Mouse (Mus musculus) urinary bladder, postnatal 10 days (tissue): ENCODE measurements around the gene Aifm2.
A peak's percentile ranks its signal among the peaks of the same experiment; 100 is the strongest.

Experiments used
- DNase-seq: peaks from one replicate; pipeline ENCODE4 v3.0.0; 2022; ENCODE audit warnings: low spot score

Aifm2 gene

GRCm38 (mm10) chr10:61714771-61715461 lies at the start of gene Aifm2:
Gene Aifm2, plus strand, starts transcription at chr10:61715263.
- DNase-seq: no peak

GRCm38 (mm10) chr10:61665651-61666050 lies 49.4 kb upstream of the Aifm2 start:
- no peak for DNase-seq

GRCm38 (mm10) chr10:61669289-61669688 lies 45.8 kb upstream of the Aifm2 start:
- no peak for DNase-seq

DNA sequence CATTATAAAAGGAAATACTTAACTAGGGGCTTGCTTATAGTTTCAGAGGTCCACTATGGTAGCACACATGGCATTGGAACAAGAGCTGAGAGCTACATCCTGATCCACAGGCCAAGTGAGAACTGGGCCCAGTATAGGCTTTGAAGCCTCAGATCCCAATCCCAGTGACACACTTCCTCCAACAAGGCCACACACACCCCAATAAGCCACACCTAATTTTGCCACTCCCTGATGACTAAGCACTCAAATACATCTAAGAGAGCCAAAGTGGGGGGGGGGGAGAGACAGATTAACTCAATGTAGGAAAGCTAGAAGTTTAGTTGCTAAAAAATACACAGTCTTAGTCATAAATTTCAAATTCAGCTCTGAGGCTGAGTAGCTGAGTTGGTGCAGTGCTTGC lies 45.2 kb upstream of the Aifm2 start:
- no peak for DNase-seq

DNA sequence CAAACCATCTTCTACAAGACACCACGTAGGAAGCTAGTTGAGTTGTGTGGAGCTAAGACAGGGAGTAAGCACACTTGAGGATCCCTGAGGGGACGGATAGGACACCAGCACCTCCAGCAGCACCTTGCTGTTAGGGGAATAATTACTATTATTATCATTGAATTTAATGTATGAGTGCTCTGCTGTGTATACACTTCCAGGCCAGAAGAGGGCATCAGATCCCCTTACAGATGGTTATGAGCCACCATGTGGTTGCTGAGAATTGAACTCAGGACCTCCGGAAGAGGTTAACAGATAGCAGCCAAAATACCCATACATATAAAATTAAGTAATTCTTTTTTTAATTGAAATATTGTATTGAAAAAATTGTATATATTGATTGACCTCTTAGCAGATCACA lies 44.3 kb upstream of the Aifm2 start:
- no peak for DNase-seq

DNA sequence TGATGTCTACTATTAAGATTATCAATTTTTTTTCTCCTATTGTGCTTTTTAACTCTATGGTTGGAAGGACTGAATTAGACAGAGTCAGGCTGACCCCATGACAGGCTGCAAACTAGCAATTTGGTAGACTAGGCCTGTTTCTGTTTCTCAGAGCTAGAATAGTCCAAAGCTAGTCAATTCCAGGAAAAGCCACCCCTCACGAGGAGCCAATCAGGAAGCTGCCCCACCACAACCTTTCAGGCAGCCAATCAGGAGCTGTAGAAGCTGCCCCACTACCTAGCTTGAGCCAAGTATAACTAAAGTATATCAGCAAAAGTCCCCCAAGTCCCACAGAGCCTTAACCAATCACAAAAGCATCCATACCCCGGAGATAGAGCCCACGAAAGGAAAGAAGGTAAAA lies 39.1 kb upstream of the Aifm2 start:
- DNase-seq: no peak

DNA sequence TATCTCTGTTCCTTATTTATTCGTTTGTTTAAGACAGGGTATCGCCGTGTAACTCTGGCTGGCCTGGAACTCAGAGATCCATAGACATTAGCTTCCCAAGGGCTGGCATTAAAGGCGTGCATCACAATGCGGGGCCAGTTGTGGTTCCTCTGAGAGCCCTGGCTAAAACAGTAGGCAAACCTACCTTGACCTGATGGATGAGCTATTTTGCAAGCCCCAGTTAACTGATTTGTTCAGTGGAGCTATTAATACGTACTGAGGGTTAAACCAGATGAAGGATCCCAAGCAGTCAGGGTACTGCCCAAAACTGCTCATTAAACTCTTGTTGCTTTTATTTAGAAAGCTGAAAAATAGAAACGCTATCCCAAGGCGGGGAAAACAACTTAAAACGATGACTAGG lies 35.5 kb upstream of the Aifm2 start:
- no peak for DNase-seq

DNA sequence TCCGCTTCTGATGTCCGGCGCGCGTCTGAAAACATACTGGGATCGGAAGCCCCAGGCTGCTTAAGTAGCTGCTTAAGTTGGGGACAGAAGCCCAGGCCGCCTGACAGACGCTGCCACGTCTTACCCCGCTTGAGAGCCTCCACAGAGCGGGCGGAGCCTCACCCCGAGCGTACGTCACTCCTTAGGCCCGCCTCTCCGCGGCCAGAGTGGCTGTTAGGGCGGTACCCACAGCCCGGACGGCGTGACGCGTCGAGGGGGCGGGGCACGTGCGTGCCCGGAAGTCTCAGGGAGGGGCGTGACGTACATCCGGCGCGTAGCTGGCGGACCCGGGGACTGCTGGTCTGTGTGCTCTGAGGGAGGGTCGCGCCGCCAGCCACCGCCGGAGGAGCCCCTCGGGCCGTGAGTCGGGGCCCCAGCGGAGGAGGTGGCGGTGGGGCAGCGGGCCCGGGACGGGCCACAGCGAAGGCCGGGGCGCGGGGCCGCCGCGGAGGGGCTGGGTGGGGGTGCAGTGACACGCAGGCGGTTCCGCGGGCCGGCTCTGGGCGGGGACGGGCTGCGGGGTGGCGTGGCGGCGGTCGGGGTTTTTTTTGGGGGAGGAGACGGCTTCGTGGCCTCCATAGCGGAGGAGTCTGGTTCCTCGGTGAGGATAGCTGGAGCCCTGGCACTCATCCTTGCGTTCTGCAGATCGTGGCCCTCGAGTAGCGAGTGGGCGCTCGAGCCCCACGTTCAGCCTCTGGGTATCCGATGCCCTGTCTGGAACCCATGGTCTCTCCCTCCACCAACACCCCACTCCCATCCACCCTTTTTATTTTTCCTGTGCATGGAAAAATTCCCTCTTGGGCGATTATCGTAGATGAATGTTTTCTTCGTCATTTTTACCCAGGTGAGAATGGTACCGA lies 34.8 kb upstream of the Aifm2 start, which contains the start of gene Sar1a:
TSS of gene Sar1a (plus strand) at position 285 of the 899 bp plus-strand sequence.
- peak; percentile 96 for DNase-seq

DNA sequence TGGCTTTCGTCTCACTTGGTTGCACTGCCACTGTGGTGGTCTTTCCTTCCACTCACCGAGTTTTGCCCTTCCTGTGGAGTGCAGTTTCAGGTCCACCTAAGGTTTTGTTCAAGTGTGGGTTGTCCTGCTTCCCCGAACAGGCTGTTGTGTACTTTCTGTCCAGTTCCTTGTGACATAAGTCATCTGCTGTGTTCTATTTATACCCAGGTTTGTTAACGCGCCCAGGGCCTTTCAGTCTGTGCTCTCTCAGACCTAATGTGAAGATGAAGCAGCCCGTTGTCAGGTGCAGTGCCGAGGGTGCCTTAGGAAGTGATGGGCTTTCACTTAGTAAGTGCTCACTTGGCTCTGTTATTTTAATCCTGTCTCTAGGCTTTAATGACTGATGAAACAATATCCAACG lies 25.7 kb upstream of the Aifm2 start:
- DNase-seq: no peak

- no peak for DNase-seq
Observed at GRCm38 (mm10) chr10:61693563-61693962, 21.5 kb upstream of the Aifm2 start.

GRCm38 (mm10) chr10:61694870-61695670 lies 20.0 kb upstream of the Aifm2 start, which contains the start of gene Tysnd1:
Gene Tysnd1, plus strand, starts transcription at chr10:61695514.
- DNase-seq: peak; percentile 90

DNA sequence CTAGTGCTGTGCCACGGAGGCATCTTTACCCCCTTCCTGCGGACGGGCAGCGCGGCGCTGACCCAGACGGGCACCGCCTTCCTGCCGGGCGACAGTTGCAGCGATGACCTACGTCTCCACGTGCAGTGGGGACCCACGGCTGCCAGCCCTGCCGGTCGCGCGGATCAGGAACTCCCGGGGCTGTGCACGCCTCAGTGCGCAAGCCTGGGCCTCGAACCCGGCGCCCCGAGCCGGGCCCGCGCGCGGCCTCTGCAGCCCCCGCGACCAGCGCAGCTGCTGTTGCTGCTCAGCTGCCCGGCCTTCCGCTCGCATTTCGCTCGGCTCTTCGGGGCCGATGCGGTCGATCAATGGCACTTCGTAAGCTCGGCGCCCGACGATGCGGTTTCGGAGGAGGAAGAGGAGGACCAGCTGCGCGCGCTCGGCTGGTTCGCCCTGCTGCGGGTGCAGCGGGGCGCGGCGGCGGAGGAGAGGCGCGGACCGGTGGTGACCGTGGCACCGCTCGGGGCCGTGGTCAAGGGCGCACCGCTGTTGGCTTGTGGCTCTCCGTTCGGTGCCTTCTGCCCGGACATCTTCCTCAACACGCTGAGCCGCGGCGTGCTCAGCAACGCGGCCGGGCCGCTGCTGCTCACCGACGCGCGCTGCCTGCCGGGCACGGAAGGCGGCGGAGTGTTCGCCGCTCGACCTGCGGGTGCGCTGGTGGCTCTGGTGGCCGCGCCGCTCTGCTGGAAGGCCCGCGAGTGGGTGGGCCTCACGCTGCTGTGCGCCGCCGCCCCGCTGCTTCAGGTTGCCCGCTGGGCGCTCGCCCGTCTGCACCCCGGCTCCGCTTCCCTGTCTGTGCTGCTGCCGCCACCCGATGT lies 19.1 kb upstream of the Aifm2 start:
- DNase-seq: no peak

DNA sequence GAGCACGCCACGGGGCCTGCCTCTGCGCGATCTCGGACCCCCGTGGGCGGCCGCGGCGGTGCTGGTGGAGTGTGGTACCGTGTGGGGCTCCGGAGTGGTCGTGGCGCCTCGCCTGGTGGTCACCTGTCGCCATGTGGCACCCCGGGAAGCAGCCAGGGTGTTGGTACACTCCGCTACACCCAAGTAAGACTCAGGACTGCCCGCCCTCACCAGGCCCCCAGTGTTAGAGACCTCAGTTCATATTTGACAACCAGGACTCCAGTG lies 18.6 kb upstream of the Aifm2 start:
- DNase-seq: no peak

GRCm38 (mm10) chr10:61697028-61697427 lies 18.0 kb upstream of the Aifm2 start:
- no peak for DNase-seq

- no peak for DNase-seq
Observed at GRCm38 (mm10) chr10:61704663-61705062, 10.4 kb upstream of the Aifm2 start.

DNA sequence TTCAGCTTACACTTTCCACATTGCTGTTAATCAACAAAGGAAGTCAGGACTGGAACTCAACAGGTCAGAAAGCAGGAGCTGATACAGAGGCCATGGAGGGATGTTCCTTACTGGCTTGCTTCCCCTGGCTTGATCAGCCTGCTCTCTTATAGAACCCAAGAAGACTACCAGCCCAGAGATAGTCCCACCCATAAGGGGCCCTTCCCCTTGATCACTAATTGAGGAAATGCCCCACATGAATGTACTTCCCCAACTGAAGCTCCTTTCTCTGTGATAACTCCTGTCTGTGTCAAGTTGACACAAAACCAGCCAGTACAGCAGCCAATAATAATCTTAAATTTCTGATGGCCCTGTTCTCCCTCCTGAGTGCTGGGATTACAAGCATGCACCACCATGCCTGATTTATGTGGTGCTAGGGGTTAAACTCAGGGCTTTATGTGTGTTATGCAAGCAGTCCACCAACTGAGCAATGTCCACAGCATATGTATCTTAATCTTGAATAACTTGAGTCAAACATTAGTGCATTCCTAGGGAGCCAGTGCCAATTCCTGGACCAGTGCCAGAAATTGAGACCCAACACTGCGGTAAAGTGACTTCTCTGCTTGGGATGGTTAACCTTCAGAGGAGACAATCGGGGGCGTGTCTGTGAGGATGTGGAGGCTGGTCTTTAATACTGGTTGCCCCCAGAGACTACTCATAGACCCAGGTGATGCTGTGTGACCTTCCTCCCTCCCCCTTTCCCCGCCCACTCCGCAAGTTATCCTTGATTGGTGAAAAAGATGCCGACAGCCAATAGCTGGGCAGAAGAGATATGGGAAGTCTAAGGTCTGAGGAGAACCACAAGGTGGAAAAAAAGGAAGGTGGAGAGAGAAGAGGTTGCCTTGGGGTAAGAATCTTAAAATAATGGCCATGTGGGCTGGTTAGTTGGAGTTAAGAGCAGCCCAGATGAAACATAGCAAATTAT lies 8.4 kb upstream of the Aifm2 start:
- no peak for DNase-seq

- DNase-seq: no peak
Observed at GRCm38 (mm10) chr10:61713601-61714000, 1.5 kb upstream of the Aifm2 start.

DNA sequence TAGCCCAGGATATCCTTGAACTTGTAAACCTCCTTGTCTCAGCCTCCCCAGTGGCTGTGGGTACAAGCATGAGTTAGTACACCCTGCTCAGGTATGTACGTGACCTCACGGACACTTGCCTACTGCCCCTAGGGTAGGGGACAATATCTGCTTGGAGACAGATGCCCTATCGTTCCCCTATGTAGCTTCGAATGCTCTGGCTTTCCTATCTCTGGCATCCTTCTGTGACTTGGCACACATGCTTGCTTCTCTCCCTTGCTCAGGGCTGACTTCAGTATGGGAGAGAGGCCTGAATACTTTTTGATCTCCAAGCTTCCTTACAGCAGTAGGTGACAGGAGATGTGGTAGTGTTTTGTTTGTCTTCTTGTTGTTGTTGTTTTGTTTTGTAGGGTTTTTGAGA lies 917 bp upstream of the Aifm2 start:
- DNase-seq: no peak

DNA sequence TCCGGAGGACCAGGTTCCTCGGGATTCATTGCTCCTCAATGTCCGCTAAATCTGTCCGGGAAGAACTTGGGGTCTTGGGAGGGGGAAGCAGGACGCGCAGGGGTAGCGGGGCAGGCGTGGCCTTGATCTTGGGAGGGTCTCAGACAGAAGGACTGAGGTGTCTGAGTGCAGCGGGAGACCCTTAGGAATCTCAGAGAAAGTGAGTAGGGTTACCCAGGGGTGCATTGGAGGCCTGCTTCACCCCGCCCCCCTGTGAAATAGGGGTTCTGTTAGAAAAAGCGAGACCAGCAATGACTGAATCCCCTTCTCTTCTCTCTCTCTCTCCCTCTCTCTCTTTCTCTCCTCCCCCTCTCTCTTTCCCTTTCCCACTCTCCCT lies 387 bp downstream of the Aifm2 start:
- no peak for DNase-seq

GRCm38 (mm10) chr10:61715996-61716864 lies 1.2 kb downstream of the Aifm2 start:
- no peak for DNase-seq
